Mouse (Mus musculus) effector memory CD4-positive, alpha-beta T cell, adult 5 months (primary cell): Measurements from ENCODE around the gene Map6d1. TPM values are rescaled to one million over a fixed set of nuclear protein-coding genes. Genes with fewer than 3 reads are reported as not detected.

Experiments used
- polyA plus RNA-seq: library from polyadenylated mRNA; unstranded; fragments of 100-300 nt; shearing (Covaris generic); gene quantifications from one replicate; pipeline ENCODE4 v1.2.1, GENCODE M21; 2017

Gene Map6d1
- polyA plus RNA-seq, result not detected

DNA sequence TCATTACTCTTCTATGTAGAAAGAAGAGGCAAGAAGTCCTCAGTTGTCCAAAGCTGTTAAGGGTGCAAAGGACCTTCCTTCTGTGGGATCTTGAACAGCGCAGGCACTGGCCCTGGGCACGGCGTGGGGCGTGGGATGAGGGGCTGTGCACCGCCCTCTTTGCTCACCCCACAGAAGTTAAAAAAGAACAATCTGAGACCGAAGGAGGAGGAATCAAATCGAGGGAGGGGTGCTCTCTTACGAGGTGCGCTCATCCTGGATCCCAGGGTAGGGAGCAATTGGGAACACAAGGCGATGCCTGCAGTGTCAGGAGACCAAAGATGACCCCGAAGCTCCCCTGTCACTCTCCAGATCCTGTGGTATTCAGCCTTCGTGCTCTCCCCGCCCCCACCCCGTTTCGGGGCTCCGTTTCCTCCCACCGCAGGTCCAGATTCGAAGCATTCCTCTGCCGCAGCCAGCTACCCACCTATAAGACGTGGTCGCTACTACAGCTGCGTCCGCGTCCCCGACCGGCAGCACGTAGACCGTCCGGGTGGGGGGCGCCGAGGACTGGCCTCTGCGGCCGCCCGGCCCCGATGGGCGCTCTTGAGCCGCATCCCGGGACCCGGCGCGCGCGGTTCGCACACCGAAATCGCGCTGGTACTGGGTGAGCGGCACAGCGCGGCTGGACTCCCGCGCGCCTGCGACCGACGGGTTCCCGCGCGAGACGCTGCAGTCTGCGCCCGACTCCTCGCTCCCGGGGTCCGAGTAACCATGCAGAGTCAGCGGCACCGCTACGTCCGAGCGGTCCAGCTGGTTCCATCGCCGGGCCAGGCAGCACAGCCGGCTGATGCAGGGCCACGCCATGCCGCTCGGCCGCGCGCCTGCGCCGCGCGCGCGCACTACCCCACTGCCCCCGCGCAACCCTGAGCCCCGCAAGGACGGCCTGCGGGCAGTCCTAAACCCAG lies at the start of gene Map6d1:
Map6d1 (minus strand) TSS at position 891 of the 947 bp plus-strand sequence.

Other genes starting within 250 kb of the Map6d1 start
- 153 TPM for gene Klhl24, start 143.8 kb downstream of the Map6d1 start, polyA plus RNA-seq
- gene Yeats2, start 100.3 kb downstream of the Map6d1 start, polyA plus RNA-seq, result 24.1 TPM
- 66.9 TPM for gene Parl, start 61.0 kb upstream of the Map6d1 start, polyA plus RNA-seq
- gene Cyp2ab1, start 84.0 kb upstream of the Map6d1 start, polyA plus RNA-seq, result not detected
- 28.7 TPM for gene Abcc5, start 185.0 kb upstream of the Map6d1 start, polyA plus RNA-seq